Mouse (Mus musculus) G1E (cell line): ENCODE measurements around the gene Spata2. TPM values are rescaled to one million over a fixed set of nuclear protein-coding genes. Genes with fewer than 3 reads are reported as not detected.

ENCODE experiments used
- ATAC-seq: 2 replicates; pipeline ENCODE4 v1.8.0; 2016; ENCODE audit warnings: mild to moderate bottlenecking; ENCODE audit not compliant: insufficient number of reproducible peaks, poor library complexity, low FRiP score, severe bottlenecking; ENCODE audit errors: extremely low read depth
- DNase-seq: peaks from one replicate; pipeline ENCODE4 v3.0.0; 2012; ENCODE audit warnings: low spot score
- H3K27me3 ChIP-seq: 2 replicates; pipeline ENCODE4 v1.6.1; 2012; ENCODE audit warnings: mild to moderate bottlenecking, low read length, inconsistent platforms; ENCODE audit not compliant: insufficient read depth
- H3K36me3 ChIP-seq: replicated peaks from 2 replicates; pipeline ENCODE3; 2012; ENCODE audit warnings: mild to moderate bottlenecking, inconsistent platforms
- H3K4me1 ChIP-seq: 2 replicates; pipeline ENCODE4 v1.6.1; 2012; ENCODE audit warnings: low read depth, low read length, inconsistent platforms, mixed read lengths; ENCODE audit not compliant: insufficient read depth
- H3K4me3 ChIP-seq: 2 replicates; pipeline ENCODE4 v1.5.1; 2012; ENCODE audit warnings: low read depth, mild to moderate bottlenecking, inconsistent platforms, low read length, moderate library complexity, mixed read lengths
- H3K9me3 ChIP-seq: replicated peaks from 2 replicates; pipeline ENCODE4 v1.6.1; 2012; ENCODE audit warnings: inconsistent platforms
- CTCF ChIP-seq: IDR thresholded peaks from 2 replicates; pipeline ENCODE4 v1.5.1; 2012; ENCODE audit warnings: low read depth, low read length, inconsistent platforms, mixed read lengths
- GATA1 ChIP-seq: IDR thresholded peaks from 2 replicates; pipeline ENCODE4 v1.6.1; 2012; ENCODE audit warnings: borderline replicate concordance, low read length, inconsistent platforms, mixed read lengths
- GATA2 ChIP-seq: IDR thresholded peaks from 2 replicates; pipeline ENCODE4 v1.6.1; 2012; ENCODE audit warnings: low read depth, low read length, inconsistent platforms, borderline replicate concordance
- POLR2AphosphoS5 ChIP-seq: IDR thresholded peaks from 2 replicates; pipeline ENCODE4 v1.6.1; 2012; ENCODE audit warnings: low read depth, low read length, inconsistent platforms; ENCODE audit not compliant: insufficient replicate concordance
- TAL1 ChIP-seq: conservative IDR thresholded peaks from 2 replicates; pipeline ENCODE4 v1.6.1; 2012; ENCODE audit warnings: low read depth, low read length, inconsistent platforms, mixed read lengths
- polyA plus RNA-seq: library from polyadenylated mRNA; stranded (reverse); fragments of >175 nt; gene quantifications from 2 replicates; pipeline ENCODE4 v1.2.3, GENCODE M21; 2012
- total RNA-seq, 2 experiments: library from RNA; stranded (forward) in 1 of 2; stranded (reverse) in 1 of 2; fragments of 200-1000 nt in 1 of 2; fragments of >200 nt in 1 of 2; fragmentation: Nextera tagmentation in 1 of 2; gene quantifications; 2 replicates each; pipeline ENCODE4 v1.2.3; 2014 to 2017

The Spata2 gene
- total and polyA plus RNA-seq, 3 experiments, result 7.6 to 27.9 (median 11.6) TPM

DNA sequence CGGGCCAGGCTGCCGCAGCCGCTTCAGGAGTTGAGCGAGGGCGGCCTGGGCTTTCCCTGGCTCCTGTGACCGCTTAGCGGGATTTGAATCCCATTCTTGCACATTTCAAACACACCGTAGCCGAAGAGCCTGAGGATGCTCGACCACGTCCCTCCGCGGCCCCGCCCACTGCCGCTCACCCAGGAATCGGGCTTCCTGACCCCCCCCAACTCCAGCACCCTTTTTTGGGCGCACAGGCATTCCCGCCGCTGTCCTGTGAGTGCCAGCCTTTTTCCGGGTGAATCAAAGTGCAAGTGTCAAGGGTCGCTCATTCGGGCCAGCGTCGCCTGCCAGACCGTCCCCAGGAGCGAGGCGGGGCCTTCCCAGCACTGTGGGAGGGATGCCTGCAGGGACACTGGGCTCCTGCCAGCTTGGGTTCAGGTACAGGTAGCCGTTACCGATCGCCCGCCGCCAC, 11.2 kb upstream of the Spata2 start:
- H3K27me3 ChIP-seq, result no peaks in the 10 kb centered on the region
- H3K36me3 ChIP-seq, result peaks cover 49% of the 10 kb centered on the region
- peak overlapping the region; percentile 93 for H3K4me3 ChIP-seq
- TF ChIP-seq GATA1 (no peak), CTCF (no peak), GATA2 (no peak), POLR2AphosphoS5 (no peak), TAL1 (no peak)
- H3K9me3 ChIP-seq, result no peaks in the 10 kb centered on the region
- DNase-seq, result peak; percentile 39
- peaks cover 50% of the 10 kb centered on the region for H3K4me1 ChIP-seq
- ATAC-seq, result no peak

- peak; percentile 80 for DNase-seq
- Histone ChIP-seq H3K9me3 (no peaks in the 10 kb centered on the region), H3K27me3 (no peaks in the 10 kb centered on the region), H3K4me1 (peaks cover 52% of the 10 kb centered on the region), H3K36me3 (peaks cover 43% of the 10 kb centered on the region), H3K4me3 (peak overlapping the region; percentile 93)
- peak; percentile 60 for ATAC-seq
- TF ChIP-seq TAL1 (no peak), POLR2AphosphoS5 (no peak), CTCF (no peak), GATA2 (no peak), GATA1 (no peak)
Observed at GRCm38 (mm10) chr2:167503253-167503895, 10.7 kb upstream of the Spata2 start.

GRCm38 (mm10) chr2:167502554-167503252, 10.0 kb upstream of the Spata2 start:
- DNase-seq, result no peak
- ATAC-seq, result peak; percentile 32
- Histone ChIP-seq H3K36me3 (peaks cover 38% of the 10 kb centered on the region), H3K9me3 (no peaks in the 10 kb centered on the region), H3K4me3 (peak overlapping the region; percentile 93), H3K27me3 (no peaks in the 10 kb centered on the region), H3K4me1 (peaks cover 50% of the 10 kb centered on the region)
- TF ChIP-seq GATA1, result no peak

DNA sequence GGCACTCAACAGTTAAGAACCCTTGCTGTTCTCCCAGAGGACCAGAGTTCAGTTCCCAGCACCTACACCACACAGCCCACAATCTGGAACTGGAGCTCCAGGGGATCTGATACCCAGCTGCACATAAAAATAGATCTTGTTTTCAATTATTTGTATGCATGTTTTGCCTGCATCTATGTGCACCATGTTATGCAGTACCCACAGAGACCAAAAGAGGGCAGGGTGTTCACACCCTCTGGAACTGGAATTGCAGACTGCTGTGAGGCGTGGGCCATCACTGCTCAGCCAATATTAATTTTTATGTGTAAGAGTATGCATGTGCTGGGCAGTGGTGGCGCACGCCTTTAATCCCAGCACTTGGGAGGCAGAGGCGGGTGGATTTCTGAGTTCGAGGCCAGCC, 4.6 kb upstream of the Spata2 start:
- no peak for DNase-seq
- 0 out of 2 replicates have a peak, but pooled peaks have one; percentile 30 for ATAC-seq
- Histone ChIP-seq H3K27me3 (no peaks in the 10 kb centered on the region), H3K4me1 (peaks cover 20% of the 10 kb centered on the region), H3K9me3 (no peaks in the 10 kb centered on the region), H3K36me3 (peaks cover 29% of the 10 kb centered on the region), H3K4me3 (no peak overlapping the region)
- TF ChIP-seq CTCF (peak; percentile 48), GATA1 (no peak)

- no peaks in the 10 kb centered on the region for H3K27me3 ChIP-seq
- H3K36me3 ChIP-seq, result peaks cover 29% of the 10 kb centered on the region
- no peak for ATAC-seq
- H3K4me1 ChIP-seq, result peaks cover 26% of the 10 kb centered on the region
- no peak for DNase-seq
- TF ChIP-seq GATA2 (no peak), TAL1 (no peak), GATA1 (no peak), CTCF (no peak), POLR2AphosphoS5 (no peak)
- no peak overlapping the region for H3K4me3 ChIP-seq
- H3K9me3 ChIP-seq, result no peaks in the 10 kb centered on the region
Observed at GRCm38 (mm10) chr2:167496437-167496836, 3.8 kb upstream of the Spata2 start.

DNA sequence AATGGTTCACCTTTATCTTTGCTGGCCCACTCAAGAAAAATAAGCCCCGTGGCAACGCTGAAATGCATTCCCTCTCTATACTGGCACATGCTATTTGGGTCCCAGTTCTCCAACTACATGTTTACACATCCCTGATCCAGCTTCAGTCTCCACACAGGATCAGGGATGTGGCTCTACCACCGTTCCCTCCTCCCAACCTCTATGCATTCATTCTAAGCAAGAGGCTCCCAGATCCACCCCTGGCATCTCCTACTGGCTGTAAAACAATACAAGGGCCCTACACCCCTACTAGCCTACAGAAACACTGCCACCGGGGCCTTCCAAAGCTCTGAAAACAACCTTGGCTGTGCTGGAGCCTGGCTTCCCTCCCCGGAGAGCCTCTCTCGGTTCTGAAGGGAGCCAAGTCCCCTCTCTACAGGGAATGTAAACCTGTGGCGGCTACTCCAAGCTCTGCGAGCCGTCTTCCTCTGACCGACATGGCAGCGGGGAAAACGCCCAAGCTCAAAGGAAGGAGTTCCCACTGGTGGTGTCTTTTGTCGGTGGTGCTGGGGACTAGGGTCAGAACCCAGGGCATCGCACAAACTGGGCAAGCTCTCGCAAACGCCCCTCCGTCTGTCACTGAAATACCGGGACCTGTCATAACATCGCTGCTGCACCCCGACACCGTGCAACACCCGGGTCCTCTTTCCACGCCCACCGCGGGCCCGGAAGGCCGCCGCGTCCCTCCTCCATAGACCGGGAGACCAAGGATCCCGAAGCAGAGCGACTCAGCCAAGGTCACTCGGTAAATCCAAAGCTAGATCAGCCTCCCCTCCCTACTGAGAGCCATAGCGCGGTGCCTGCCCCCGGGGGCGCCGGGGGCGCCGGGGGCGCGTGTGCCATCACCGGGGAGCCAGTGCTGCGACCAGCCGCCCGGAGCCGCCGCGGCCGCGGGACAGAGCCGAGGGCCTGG, 654 bp downstream of the Spata2 start, which contains the start of gene Rnf114:
Gene Rnf114, plus strand, starts transcription at position 889 of the 952 bp plus-strand sequence.
- Histone ChIP-seq H3K36me3 (peaks cover 58% of the 10 kb centered on the region), H3K27me3 (no peaks in the 10 kb centered on the region), H3K4me3 (peak within 1 kb of the TSS; percentile 98), H3K4me1 (peaks cover 44% of the 10 kb centered on the region), H3K9me3 (no peaks in the 10 kb centered on the region)
- no peak for TF ChIP-seq GATA2
- TF ChIP-seq CTCF, result no peak
- no peak for TF ChIP-seq POLR2AphosphoS5
- DNase-seq (peak; percentile 78), ATAC-seq (no peak)
